Mouse (Mus musculus) neural tube, embryonic 13.5 days (tissue): Measurements from ENCODE around the gene Wnt5b. TPM values are rescaled to one million over a fixed set of nuclear protein-coding genes. Genes with fewer than 3 reads are reported as not detected.

Experiments
- ATAC-seq: fragments of 200-750 bp; cut with Nextera tagmentation; 2 replicates; pipeline ENCODE4 v1.8.0; 2017; ENCODE audit warnings: low read depth, mild to moderate bottlenecking, moderate TSS enrichment, moderate library complexity
- H3K27ac ChIP-seq: fragments of 300-500 bp; sonication (generic); replicated peaks from 2 replicates; pipeline ENCODE4 v1.5.1; 2015; ENCODE audit warnings: moderate library complexity, mild to moderate bottlenecking, inconsistent platforms
- H3K27me3 ChIP-seq: fragments of 300-500 bp; sonication (generic); 2 replicates; pipeline ENCODE4 v1.6.1; 2015; ENCODE audit warnings: mild to moderate bottlenecking, inconsistent platforms
- H3K36me3 ChIP-seq: fragments of 300-500 bp; sonication (generic); 2 replicates; pipeline ENCODE4 v1.6.1; 2015; ENCODE audit warnings: mild to moderate bottlenecking, inconsistent platforms
- H3K4me1 ChIP-seq: fragments of 300-500 bp; sonication (generic); replicated peaks from 2 replicates; pipeline ENCODE4 v1.6.1; 2015; ENCODE audit warnings: inconsistent platforms
- H3K4me2 ChIP-seq: fragments of 300-500 bp; sonication (generic); 2 replicates; pipeline ENCODE4 v1.6.1; 2015; ENCODE audit warnings: inconsistent platforms, mild to moderate bottlenecking, moderate library complexity
- H3K4me3 ChIP-seq: fragments of 300-500 bp; sonication (generic); 2 replicates; pipeline ENCODE4 v1.5.1; 2015; ENCODE audit warnings: mild to moderate bottlenecking, inconsistent platforms
- H3K9ac ChIP-seq: fragments of 300-500 bp; sonication (generic); 2 replicates; pipeline ENCODE4 v1.6.1; 2015; ENCODE audit warnings: moderate library complexity, mild to moderate bottlenecking, inconsistent platforms
- H3K9me3 ChIP-seq: fragments of 300-500 bp; sonication (generic); 2 replicates; pipeline ENCODE4 v1.6.1; 2016; ENCODE audit warnings: inconsistent platforms
- WGBS: fragments of 180-500 bp; shearing (Covaris S2); methylation state at CpG from one replicate; pipeline ENCODE4 v1.1.7; 2015; 5-methylcytosine and 5-hydroxymethylcytosine counted together
- polyA plus RNA-seq: library from polyadenylated mRNA; unstranded; fragments of >200 nt; fragmentation: Nextera tagmentation; extraction: Ambion mirVana; gene quantifications from 2 replicates; pipeline ENCODE4 v1.2.1, GENCODE M21; 2015

Gene Wnt5b
- polyA plus RNA-seq, 1 experiment from 2014 or later = 4.3 TPM

DNA sequence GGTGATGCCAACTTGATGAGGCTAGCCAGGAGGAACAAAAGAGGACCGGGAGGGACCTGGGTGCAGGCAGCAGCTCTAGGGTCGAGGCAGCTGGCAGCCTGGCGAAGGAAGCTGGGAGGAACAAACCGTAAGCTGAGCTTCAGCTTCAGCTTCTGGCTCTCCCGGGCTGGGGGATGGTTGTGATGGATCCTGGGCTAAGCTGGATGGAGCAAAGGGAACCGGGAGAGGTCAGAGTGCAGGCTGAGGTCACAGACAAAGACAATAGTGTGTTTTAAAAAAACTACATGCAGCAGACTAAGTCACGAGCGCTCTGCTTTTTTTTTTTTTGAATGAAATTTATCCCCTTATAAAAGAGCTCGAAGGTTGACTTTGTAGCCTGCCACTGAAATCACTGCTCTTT, 23.4 kb downstream of the Wnt5b start:
- WGBS = 38% methylated on average over 9 of the region's 9 CpGs
- no peak overlapping the region for H3K4me2 ChIP-seq
- 0 out of 2 replicates have a peak, but pooled peaks cover 11% of the 10 kb centered on the region for H3K4me1 ChIP-seq
- H3K27me3 ChIP-seq = no peaks in the 10 kb centered on the region
- H3K4me3 ChIP-seq = no peak overlapping the region
- 0 out of 2 replicates have a peak, but pooled peaks cover 5% of the 10 kb centered on the region for H3K9me3 ChIP-seq
- H3K36me3 ChIP-seq = no peaks in the 10 kb centered on the region
- no peak overlapping the region for H3K9ac ChIP-seq
- no peak overlapping the region for H3K27ac ChIP-seq
- no peak for ATAC-seq

DNA sequence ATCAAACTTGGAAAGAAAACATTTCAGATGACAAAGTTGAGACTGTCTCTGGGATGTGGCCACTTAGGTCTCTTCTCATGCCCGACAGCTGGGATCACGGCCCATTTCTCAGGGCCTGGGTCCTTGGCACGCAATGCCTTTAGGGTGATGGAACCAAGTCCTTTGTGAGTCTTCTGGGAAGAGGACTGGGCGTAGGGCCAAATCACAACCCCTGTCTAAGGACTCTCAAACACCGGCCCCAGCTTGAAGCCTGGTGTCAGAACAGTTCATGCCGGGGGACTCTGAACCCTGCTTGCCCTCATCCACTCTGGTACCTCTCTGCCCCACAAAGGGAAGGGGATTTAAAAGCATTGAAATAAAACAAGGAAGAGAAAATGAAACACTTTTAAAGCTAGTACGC, 30.1 kb downstream of the Wnt5b start:
- Histone ChIP-seq H3K36me3 (no peaks in the 10 kb centered on the region), H3K9ac (no peak overlapping the region), H3K27ac (no peak overlapping the region), H3K4me3 (no peak overlapping the region), H3K9me3 (0 out of 2 replicates have a peak, but pooled peaks cover 5% of the 10 kb centered on the region), H3K4me1 (peaks cover 17% of the 10 kb centered on the region), H3K27me3 (no peaks in the 10 kb centered on the region), H3K4me2 (no peak overlapping the region)
- 54% methylated on average over 7 of the region's 7 CpGs for WGBS
- ATAC-seq = no peak

DNA sequence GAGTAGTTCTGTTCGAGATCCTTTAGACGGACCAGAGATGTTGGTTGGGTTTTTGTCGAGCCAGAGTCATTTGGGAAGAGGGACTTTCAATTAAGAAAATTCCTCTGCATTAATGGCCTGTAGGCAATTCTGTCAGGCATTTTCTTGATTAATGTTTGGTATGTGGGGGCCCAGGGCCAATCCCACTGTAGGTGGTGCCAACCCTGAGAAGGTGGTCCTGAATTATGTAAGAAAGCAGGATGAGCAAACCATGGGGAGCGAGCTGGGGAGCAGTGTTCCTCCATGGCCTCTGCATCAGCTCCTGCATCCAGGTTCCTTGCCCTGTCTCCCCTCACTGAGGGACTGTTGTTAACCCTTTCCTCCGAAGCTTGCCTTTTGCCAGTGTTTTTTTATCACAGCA, 30.7 kb downstream of the Wnt5b start:
- Histone ChIP-seq H3K4me1 (peaks cover 17% of the 10 kb centered on the region), H3K9me3 (0 out of 2 replicates have a peak, but pooled peaks cover 5% of the 10 kb centered on the region)
- no peak for ATAC-seq

DNA sequence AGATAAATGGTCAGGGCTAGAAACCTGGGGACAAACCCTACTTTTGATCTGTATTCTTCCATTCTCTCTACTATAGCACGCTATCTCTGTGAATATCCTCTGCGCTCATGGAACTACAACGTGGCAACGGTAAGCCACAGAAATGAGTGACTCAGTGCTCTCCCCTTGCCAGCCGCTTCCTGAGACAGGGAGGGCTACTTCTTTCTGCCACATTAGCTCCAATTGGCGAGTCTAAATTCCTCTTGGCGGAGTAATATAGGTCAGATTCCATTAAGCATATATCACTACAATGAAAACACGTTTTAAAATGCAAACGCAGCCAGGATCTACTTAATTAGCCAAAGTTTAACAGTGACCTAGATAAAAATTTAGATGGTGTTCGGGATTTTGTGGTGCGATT, 31.4 kb downstream of the Wnt5b start:
- Histone ChIP-seq H3K4me3 (no peak overlapping the region), H3K4me1 (peaks cover 17% of the 10 kb centered on the region), H3K27ac (no peak overlapping the region), H3K27me3 (no peaks in the 10 kb centered on the region), H3K9me3 (0 out of 2 replicates have a peak, but pooled peaks cover 5% of the 10 kb centered on the region), H3K4me2 (no peak overlapping the region), H3K9ac (no peak overlapping the region), H3K36me3 (no peaks in the 10 kb centered on the region)
- no peak for ATAC-seq
- WGBS = 87% methylated on average over 11 of the region's 11 CpGs

More for the DNA sequence above, 30.7 kb downstream of the Wnt5b start:
- Histone ChIP-seq H3K36me3 (no peaks in the 10 kb centered on the region), H3K9ac (no peak overlapping the region), H3K4me2 (no peak overlapping the region), H3K27ac (no peak overlapping the region), H3K27me3 (no peaks in the 10 kb centered on the region), H3K4me3 (no peak overlapping the region)
- WGBS = 86% methylated on average over 5 of the region's 5 CpGs

DNA sequence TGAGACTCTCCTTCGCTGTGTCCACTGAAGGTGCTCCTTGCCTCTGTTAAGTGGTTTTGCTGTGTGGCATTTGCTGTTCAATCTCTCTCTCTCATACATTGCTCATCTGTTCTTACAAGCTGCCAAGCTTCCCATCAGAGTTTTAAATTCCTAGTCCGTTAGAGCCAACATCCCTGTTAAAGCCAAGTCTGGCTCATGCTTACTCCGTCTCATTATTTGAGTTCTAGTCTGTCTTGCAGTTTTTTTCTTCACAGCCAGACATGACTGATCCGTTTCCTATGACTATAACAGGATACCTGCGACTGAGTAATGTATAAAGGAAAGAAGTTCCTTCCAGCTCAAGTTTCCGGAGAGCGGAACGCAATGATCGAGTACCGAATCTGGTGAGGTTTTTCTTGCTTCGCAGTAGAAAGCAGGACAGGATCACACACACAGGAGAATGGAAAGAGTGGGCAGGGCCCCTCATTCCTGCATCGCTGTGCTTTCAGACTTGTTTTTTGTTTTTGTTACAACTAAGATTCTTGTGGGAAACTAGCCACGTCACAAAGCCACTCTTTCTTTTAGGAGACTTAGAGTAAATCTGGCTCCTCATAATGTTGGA, 34.6 kb downstream of the Wnt5b start:
- Histone ChIP-seq H3K9ac (no peak overlapping the region), H3K36me3 (no peaks in the 10 kb centered on the region), H3K4me2 (no peak overlapping the region), H3K4me1 (peaks cover 13% of the 10 kb centered on the region), H3K27me3 (no peaks in the 10 kb centered on the region), H3K9me3 (no peaks in the 10 kb centered on the region), H3K27ac (no peak overlapping the region), H3K4me3 (no peak overlapping the region)
- ATAC-seq = no peak
- WGBS = 90% methylated on average over 13 of the region's 13 CpGs

DNA sequence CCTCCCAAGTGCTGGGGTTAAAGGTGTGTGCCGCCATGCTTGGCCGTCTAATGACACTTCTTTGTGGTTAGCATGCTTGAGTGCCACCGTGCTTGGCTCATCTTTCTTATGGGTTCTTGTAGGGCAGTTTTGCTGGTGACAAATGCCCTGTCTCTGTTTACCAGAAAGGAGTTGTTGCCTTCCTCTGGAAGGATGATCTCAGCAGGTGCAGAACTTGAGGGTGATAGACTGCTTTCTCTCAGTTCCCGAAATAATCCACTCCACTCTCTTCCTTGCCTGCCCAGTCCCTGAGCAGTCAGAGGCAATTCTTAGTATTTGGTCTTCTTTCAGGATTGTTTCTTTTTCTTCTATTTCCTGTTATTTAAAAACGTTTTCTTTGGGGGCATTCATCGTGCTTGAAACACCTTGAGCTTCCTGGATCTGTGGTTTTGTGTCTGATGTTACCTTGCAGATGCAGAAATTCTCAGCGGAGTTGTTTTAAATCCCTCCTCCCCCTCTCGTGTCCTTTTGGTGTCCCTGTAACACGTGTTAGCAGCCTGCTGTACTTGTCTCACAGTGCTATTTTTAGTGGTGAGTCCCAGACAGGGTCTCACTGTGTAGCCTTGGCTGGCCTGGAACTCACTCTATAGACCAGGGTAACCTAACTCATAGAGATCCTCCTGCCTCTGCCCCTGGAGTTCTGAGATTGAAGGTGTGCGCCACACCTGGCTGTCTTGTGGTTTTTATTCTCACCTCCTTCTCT, 35.3 kb downstream of the Wnt5b start:
- no peak overlapping the region for H3K9ac ChIP-seq
- WGBS = 80% methylated on average over 10 of the region's 10 CpGs
- H3K27ac ChIP-seq = no peak overlapping the region
- H3K4me2 ChIP-seq = no peak overlapping the region
- H3K9me3 ChIP-seq = no peaks in the 10 kb centered on the region
- no peaks in the 10 kb centered on the region for H3K27me3 ChIP-seq
- no peaks in the 10 kb centered on the region for H3K36me3 ChIP-seq
- H3K4me3 ChIP-seq = no peak overlapping the region
- ATAC-seq = no peak
- peaks cover 6% of the 10 kb centered on the region; the same call in 1 of the 2 replicates for H3K4me1 ChIP-seq

DNA sequence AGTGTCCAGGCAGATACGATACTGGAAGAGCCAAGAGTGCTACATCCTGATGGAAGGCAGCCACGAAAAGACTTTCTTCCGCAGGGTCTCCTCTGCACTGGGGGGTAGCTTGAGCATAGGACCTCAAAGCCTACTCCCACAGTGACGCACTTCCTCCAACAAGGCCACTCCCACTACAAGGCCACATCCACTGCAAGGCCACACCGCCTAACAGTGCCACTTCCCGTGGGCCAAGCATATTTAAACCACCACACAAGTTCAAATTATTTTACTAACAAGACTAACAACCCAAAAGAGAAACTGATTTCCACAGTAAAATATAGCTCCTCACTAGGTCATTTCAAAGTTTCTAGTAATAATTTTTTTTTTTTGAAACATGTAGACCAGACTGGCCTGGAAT, 35.9 kb downstream of the Wnt5b start:
- ATAC-seq = no peak
- no peaks in the 10 kb centered on the region for H3K27me3 ChIP-seq
- WGBS = 91% methylated on average over 6 of the region's 6 CpGs

DNA sequence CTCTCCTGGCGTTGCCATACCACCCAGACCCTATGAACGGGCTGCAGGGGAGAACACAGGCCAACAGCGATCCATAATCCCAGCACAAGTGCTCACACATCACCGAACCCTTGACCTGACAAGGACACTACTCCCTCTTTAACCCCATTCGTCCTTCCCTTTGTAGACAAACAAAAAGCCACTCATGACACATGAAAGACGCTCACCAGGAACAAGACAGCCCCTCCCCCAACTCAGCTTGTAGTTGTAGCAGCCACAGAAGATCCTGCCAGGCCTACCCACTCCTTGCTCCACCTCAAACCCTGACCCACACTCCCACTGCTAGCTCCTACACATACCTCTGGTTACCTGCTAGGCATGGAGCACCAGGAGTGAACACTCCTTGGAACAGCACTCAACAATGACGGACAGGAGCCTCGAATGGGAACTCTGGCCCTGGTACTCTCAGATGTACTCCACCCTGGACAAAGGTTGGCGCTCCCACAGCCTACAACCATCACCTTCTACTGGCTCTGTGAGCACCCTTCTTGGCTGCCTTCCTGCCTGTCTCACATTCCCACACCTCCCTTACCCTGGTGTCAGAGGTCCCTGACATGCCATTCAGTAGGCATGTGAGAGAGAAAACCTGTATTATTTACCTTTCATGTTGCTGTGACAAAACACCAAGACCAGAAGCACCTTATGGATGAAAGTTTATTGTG, 38.5 kb downstream of the Wnt5b start:
- Histone ChIP-seq H3K27ac (no peak overlapping the region), H3K4me1 (peaks cover 8% of the 10 kb centered on the region; the same call in 1 of the 2 replicates), H3K4me2 (no peak overlapping the region), H3K27me3 (no peaks in the 10 kb centered on the region), H3K36me3 (no peaks in the 10 kb centered on the region), H3K4me3 (no peak overlapping the region), H3K9me3 (no peaks in the 10 kb centered on the region), H3K9ac (no peak overlapping the region)
- no peak for ATAC-seq
- 54% methylated on average over 9 of the region's 9 CpGs for WGBS

More for the DNA sequence above, 35.9 kb downstream of the Wnt5b start:
- H3K27ac ChIP-seq = no peak overlapping the region
- no peak overlapping the region for H3K9ac ChIP-seq
- H3K4me2 ChIP-seq = no peak overlapping the region
- H3K4me1 ChIP-seq = 0 out of 2 replicates have a peak, but pooled peaks cover under 1% of the 10 kb centered on the region
- no peak overlapping the region for H3K4me3 ChIP-seq
- H3K36me3 ChIP-seq = no peaks in the 10 kb centered on the region
- no peaks in the 10 kb centered on the region for H3K9me3 ChIP-seq

DNA sequence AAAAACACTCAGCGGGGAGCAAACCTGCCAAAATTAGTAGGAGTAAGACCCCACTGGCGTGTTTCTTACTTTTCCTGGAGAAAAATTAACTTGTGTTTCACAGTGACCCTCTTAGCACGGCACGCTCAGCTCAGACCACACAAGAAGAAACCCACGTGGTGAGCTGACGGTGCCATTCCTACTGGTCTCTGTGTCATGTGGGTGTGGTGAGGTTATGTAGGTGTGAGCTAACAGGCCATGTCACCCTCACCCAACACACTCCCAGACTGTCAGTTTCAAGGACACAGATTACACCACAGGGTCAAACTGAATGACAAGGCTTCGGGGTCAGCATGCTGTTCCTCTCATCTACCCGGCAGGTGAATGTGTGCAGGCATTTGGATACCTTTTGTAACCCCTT, 39.4 kb downstream of the Wnt5b start:
- 92% methylated on average over 8 of the region's 8 CpGs for WGBS
- Histone ChIP-seq H3K9ac (no peak overlapping the region), H3K27ac (no peak overlapping the region), H3K4me2 (no peak overlapping the region), H3K9me3 (no peaks in the 10 kb centered on the region), H3K27me3 (no peaks in the 10 kb centered on the region), H3K4me1 (peaks cover 8% of the 10 kb centered on the region; the same call in 1 of the 2 replicates), H3K36me3 (no peaks in the 10 kb centered on the region), H3K4me3 (no peak overlapping the region)
- ATAC-seq = no peak

DNA sequence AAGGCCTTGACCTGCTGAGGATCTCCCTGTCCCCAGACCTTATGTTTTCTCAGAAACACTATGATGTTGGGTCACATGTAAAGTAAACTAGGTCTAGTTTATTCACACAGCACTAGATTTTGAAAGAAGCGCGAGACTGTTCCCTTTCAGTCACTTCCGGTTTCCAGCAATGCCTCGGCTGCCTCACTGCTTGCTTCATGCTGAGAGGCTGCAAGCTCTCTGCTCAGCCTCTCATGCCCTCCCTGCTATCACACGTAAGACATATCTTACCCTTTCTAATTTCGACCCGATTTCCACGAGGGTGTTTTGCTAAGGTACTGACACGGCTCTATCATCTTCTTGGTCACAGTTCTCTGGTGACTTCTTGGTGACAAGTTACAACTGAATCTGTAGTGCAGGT, 42.1 kb downstream of the Wnt5b start:
- ATAC-seq = no peak
- no peaks in the 10 kb centered on the region for H3K27me3 ChIP-seq
- H3K9me3 ChIP-seq = no peaks in the 10 kb centered on the region
- no peak overlapping the region for H3K4me2 ChIP-seq
- peaks cover 13% of the 10 kb centered on the region; the same call in 1 of the 2 replicates for H3K4me1 ChIP-seq
- H3K36me3 ChIP-seq = no peaks in the 10 kb centered on the region
- H3K4me3 ChIP-seq = no peak overlapping the region
- H3K27ac ChIP-seq = no peak overlapping the region
- WGBS = 60% methylated on average over 9 of the region's 9 CpGs
- H3K9ac ChIP-seq = no peak overlapping the region

DNA sequence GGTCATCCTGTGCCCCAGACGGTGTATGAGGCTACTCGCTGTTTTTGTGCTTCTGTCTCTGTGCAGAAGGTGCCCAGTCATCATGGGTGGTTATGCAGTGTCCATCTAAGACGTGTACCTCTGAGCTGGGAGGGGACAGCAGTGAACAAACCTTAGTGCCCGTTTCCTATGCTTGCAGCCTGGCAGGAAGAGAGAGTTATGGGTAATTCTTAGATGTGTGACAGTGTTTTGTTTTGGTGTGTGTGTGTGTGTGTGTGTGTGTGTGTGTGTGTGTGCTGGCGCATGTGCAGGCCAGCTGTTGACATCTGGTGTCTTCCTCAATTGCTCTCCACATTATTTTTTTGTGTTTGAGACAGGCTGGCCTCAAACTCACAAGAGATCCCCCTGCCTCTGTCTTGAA, 44.1 kb downstream of the Wnt5b start:
- Histone ChIP-seq H3K9ac (no peak overlapping the region), H3K4me3 (no peak overlapping the region), H3K4me1 (peaks cover 13% of the 10 kb centered on the region; the same call in 1 of the 2 replicates), H3K36me3 (no peaks in the 10 kb centered on the region), H3K4me2 (no peak overlapping the region), H3K27me3 (no peaks in the 10 kb centered on the region), H3K9me3 (no peaks in the 10 kb centered on the region), H3K27ac (no peak overlapping the region)
- 64% methylated on average over 5 of the region's 5 CpGs for WGBS
- ATAC-seq = no peak

DNA sequence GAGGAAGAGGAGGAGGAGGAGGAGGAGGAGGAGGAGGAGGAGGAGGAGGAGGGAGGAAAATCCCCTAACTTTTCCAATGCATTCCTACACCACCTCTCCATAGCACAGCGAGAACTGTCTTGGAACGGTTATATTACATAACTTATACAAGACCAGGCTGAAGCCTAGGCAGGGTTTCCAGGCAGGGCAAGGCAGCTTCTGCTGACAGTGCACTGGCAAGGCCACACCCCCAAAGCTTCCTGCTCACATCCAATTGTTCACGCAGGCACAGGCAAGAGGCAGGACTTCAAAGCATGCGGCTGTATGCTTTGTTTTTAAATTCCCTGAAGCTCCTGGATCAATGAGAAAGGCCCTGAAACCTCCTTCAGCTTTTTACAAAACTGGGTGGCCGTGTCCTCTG, 44.9 kb downstream of the Wnt5b start:
- 22% methylated on average over 5 of the region's 5 CpGs for WGBS
- no peak for ATAC-seq
- H3K4me3 ChIP-seq = no peak overlapping the region

More for the DNA sequence above, 44.9 kb downstream of the Wnt5b start:
- peaks cover 13% of the 10 kb centered on the region; the same call in 1 of the 2 replicates for H3K4me1 ChIP-seq
- H3K36me3 ChIP-seq = no peaks in the 10 kb centered on the region
- H3K9ac ChIP-seq = peak overlapping the region; percentile 31; the same call in 1 of the 2 replicates
- H3K4me2 ChIP-seq = no peak overlapping the region
- H3K27ac ChIP-seq = no peak overlapping the region
- no peaks in the 10 kb centered on the region for H3K9me3 ChIP-seq
- no peaks in the 10 kb centered on the region for H3K27me3 ChIP-seq
